Mouse (Mus musculus): Measurements from ENCODE around the gene Specc1.

Specc1 gene

GRCm38 (mm10) chr11:62088651-62089050 lies 132.1 kb downstream of the Specc1 start:
- in situ Hi-C loops (cut with MboI), result no loop called here

- in situ Hi-C loops (cut with MboI), result no loop called here
Observed at GRCm38 (mm10) chr11:62090321-62090720, 133.8 kb downstream of the Specc1 start.

GRCm38 (mm10) chr11:62103380-62103911 lies 146.9 kb downstream of the Specc1 start:
- in situ Hi-C loops (cut with MboI), result no loop called here

- in situ Hi-C loops (cut with MboI), result no loop called here
Observed at GRCm38 (mm10) chr11:62106401-62106871, 149.9 kb downstream of the Specc1 start.

GRCm38 (mm10) chr11:62107272-62107836 lies 150.8 kb downstream of the Specc1 start:
- in situ Hi-C loops (cut with MboI), result no loop called here

- in situ Hi-C loops (cut with MboI), result no loop called here
Observed at GRCm38 (mm10) chr11:62118561-62118960, 162.0 kb downstream of the Specc1 start.

GRCm38 (mm10) chr11:62119871-62120270 lies 163.3 kb downstream of the Specc1 start:
- in situ Hi-C loops (cut with MboI), result loop anchor here (10.0 kb wide), 1 partner anchor 165 kb away; the partner anchor contains the start of genes Ttc19 and Zswim7

- in situ Hi-C loops (cut with MboI), result loop anchor here (10.0 kb wide), 1 partner anchor 163 kb away; the partner anchor contains the start of genes Ttc19 and Zswim7
Observed at GRCm38 (mm10) chr11:62121365-62121764, 164.8 kb downstream of the Specc1 start.

GRCm38 (mm10) chr11:62127692-62128091 lies 171.1 kb downstream of the Specc1 start:
- in situ Hi-C loops (cut with MboI), result loop anchor here (10.0 kb wide), 1 partner anchor 157 kb away; the partner anchor contains the start of genes Ttc19 and Zswim7

- in situ Hi-C loops (cut with MboI), result loop anchor here (10.0 kb wide), 1 partner anchor 157 kb away; the partner anchor contains the start of genes Ttc19 and Zswim7
Observed at GRCm38 (mm10) chr11:62128197-62128596, 171.6 kb downstream of the Specc1 start.

- in situ Hi-C loops (cut with MboI), result no loop called here
Observed at GRCm38 (mm10) chr11:62130191-62130590, 173.6 kb downstream of the Specc1 start.

GRCm38 (mm10) chr11:62130685-62131295 lies 174.2 kb downstream of the Specc1 start:
- in situ Hi-C loops (cut with MboI), result no loop called here

GRCm38 (mm10) chr11:62131601-62132000 lies 175.0 kb downstream of the Specc1 start:
- in situ Hi-C loops (cut with MboI), result no loop called here

- in situ Hi-C loops (cut with MboI), result no loop called here
Observed at GRCm38 (mm10) chr11:62134191-62134590, 177.6 kb downstream of the Specc1 start.

GRCm38 (mm10) chr11:62145216-62146110 lies 188.9 kb downstream of the Specc1 start:
- in situ Hi-C loops (cut with MboI), result no loop called here

- in situ Hi-C loops (cut with MboI), result no loop called here
Observed at GRCm38 (mm10) chr11:62146661-62147060, 190.1 kb downstream of the Specc1 start.

GRCm38 (mm10) chr11:62148026-62148425 lies 191.5 kb downstream of the Specc1 start:
- in situ Hi-C loops (cut with MboI), result no loop called here

GRCm38 (mm10) chr11:62148449-62148848 lies 191.9 kb downstream of the Specc1 start:
- in situ Hi-C loops (cut with MboI), result no loop called here

GRCm38 (mm10) chr11:62153057-62153456 lies 196.5 kb downstream of the Specc1 start:
- in situ Hi-C loops (cut with MboI), result no loop called here

- in situ Hi-C loops (cut with MboI), result no loop called here
Observed at GRCm38 (mm10) chr11:62159803-62160202, 203.2 kb downstream of the Specc1 start.

- in situ Hi-C loops (cut with MboI), result no loop called here
Observed at GRCm38 (mm10) chr11:62161450-62161849, 204.9 kb downstream of the Specc1 start.

- in situ Hi-C loops (cut with MboI), result no loop called here
Observed at GRCm38 (mm10) chr11:62164357-62164756, 207.8 kb downstream of the Specc1 start.
